Mouse (Mus musculus): ENCODE measurements around the gene Uroc1.

- TF ChIP-seq POLR2A (IDR thresholded peaks at IDR 0.05; ENCODE audit: control insufficient read depth, extremely low read depth, insufficient read depth, low read length, poor library complexity) (no peak), CTCF (IDR thresholded peaks at IDR 0.05; ENCODE audit: borderline replicate concordance, control insufficient read depth, extremely low read depth, insufficient read depth, low read length, poor library complexity) (no peak)
These were observed 41.6 kb downstream of the Uroc1 start for GRCm38 (mm10) chr6:90374647-90375046.
